Mouse (Mus musculus) cortical plate, adult 2 months (tissue): ENCODE results near the gene E2f7. TPM values are rescaled to one million over a fixed set of nuclear protein-coding genes. Genes with fewer than 3 reads are reported as not detected.

ENCODE experiments used
- H3K27ac ChIP-seq: fragments of 200-500 bp; 2 replicates; pipeline ENCODE4 v1.5.1; 2012; ENCODE audit warnings: low read length, control low read depth, inconsistent platforms; ENCODE audit not compliant: insufficient read depth
- H3K4me1 ChIP-seq: fragments of 200-500 bp; 2 replicates; pipeline ENCODE4 v1.6.1; 2011; ENCODE audit warnings: low read length; ENCODE audit not compliant: control insufficient read depth, insufficient read depth
- H3K4me3 ChIP-seq: fragments of 200-500 bp; 2 replicates; pipeline ENCODE4 v1.5.1; 2011; ENCODE audit warnings: mild to moderate bottlenecking, low read length, control low read depth; ENCODE audit not compliant: insufficient read depth
- CTCF ChIP-seq: fragments of 200-500 bp; IDR thresholded peaks from 2 replicates; pipeline ENCODE4 v1.5.1; 2011; ENCODE audit warnings: mild to moderate bottlenecking, control low read depth, low read length; ENCODE audit not compliant: insufficient read depth; ENCODE audit errors: extremely low read depth
- POLR2A ChIP-seq: fragments of 200-500 bp; IDR thresholded peaks from 2 replicates; pipeline ENCODE4 v1.6.1; 2011; ENCODE audit warnings: mild to moderate bottlenecking, low read length, control low read depth; ENCODE audit not compliant: insufficient read depth; ENCODE audit errors: extremely low read depth
- polyA plus RNA-seq: library from polyadenylated mRNA; depleted of rRNA; stranded (reverse); fragments of >200 nt; gene quantifications from 2 replicates; pipeline ENCODE4 v1.2.3, GENCODE M21; 2012

The E2f7 gene
- polyA plus RNA-seq, 1 experiment: 0.13 TPM

DNA sequence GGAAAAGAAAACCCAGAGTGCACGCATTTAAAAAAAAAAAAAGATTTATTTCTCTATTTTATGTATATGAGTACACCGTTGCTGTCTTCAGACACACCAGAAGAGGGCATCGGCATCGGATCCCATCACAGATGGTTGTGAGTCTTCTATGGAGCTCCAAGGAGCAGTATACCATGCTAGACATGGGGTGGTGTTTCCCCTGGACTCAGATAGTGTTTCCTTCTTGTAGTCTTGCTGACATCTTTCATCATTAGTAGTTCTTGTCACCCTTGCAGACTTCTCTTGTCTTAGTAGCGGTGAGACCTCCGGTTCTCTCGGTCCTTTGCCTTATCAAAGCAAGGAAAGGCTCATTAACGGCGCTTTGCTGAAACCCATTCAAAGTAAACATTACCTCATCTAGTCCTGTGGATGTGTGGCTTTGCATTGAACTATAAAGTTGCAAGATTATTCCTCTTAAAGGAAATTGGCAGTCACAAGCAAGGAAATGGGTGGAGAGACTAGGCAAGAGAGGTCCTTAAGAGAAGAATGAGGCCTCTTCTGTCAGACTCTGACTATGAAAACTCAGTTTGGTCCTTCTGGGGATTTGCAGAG lies 50.1 kb downstream of the E2f7 start:
- no peak overlapping the region for H3K4me3 ChIP-seq
- H3K27ac ChIP-seq: no peak overlapping the region
- H3K4me1 ChIP-seq: no peaks in the 10 kb centered on the region
- TF ChIP-seq CTCF (no peak), POLR2A (no peak)

DNA sequence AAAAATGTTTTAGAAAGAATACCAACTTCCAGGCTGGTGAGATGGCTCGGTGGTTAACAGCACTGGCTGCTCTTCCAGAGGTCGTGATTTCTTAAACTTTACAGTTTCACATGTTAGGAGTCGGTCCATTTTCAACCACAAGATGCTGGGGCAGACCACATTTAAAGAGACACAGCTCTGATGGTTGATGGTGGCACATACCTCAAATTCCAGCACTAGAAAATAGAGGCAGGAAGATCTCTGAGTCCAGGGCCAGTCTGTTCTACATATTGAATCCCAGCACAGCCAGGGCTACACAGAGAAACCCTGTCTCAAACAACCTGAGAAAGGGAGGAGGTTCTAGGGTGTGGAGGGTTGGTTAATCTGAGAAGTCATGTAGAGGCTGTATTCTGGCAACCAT lies 56.1 kb downstream of the E2f7 start:
- TF ChIP-seq CTCF: no peak
- no peak for TF ChIP-seq POLR2A
- H3K4me3 ChIP-seq: no peak overlapping the region
- no peak overlapping the region for H3K27ac ChIP-seq
- no peaks in the 10 kb centered on the region for H3K4me1 ChIP-seq

DNA sequence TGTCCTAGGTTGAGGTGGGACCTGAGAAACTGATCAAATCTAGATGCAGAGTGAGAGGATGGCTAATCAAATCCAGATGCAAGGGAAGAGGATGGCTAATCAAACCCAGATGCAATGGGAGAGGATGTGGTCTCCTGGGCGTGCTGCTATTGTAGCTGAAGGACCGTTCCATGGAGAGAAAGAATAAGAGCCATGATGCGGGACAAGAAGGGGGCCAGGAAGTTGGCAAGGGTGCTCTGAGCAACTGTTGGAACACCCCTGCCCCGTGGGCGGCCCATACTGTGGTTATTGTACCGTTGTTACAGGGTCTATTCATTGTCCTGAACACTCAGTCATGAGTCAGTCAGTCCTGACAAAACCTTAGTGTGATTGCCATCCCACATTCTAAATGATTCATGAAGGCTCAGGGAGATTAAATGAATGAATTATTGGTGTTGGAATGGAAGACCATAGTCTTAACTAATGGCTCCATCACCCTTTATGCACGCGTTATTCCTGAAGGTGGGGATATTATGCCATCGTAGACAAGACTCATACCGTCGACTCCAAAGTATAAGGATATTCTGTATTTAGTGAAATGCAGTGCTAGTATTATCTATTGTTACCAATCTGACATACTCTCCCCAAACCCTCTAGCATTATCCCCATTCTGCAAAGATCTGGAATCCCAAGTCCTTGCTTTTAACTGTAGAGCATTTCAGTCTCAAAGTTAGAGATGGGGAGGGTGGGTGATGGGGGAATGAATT lies 59.2 kb downstream of the E2f7 start:
- Histone ChIP-seq H3K4me3 (no peak overlapping the region), H3K4me1 (no peaks in the 10 kb centered on the region), H3K27ac (no peak overlapping the region)
- TF ChIP-seq POLR2A: no peak
- TF ChIP-seq CTCF: no peak

DNA sequence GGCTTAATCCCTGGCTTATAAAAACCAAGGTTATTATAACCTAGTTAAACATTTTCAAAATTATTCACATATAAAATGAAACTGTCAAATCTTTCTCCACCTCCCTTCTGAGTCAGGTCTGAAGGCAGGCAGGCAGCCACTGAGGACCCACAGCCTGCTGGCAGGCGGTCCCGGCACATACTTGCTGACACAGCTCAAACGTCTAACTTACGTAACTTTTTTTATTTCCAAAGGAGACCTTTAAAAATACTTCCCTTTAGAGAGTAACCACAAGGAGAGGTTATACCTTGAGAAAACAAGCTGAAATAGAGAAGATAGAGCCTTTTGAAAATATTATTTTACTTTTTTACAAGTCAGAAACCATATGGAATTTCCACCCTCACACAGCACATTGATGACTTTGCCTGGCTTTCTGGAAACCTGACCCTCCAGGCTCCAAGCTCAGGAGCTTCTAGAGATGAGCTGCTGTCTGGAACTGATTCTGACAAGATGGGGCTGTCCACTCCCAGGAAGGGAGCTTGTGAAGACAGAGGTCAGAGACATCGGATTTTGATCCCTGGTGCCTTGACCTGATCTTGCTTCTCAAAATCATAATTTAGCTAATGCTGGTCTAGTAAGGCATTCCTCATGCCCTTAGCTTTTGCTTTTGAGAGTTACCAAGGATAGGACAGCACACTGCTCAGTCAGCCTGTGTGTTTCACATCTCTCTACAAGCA lies 59.9 kb downstream of the E2f7 start:
- no peak overlapping the region for H3K27ac ChIP-seq
- H3K4me3 ChIP-seq: no peak overlapping the region
- TF ChIP-seq CTCF: no peak
- no peak for TF ChIP-seq POLR2A
- no peaks in the 10 kb centered on the region for H3K4me1 ChIP-seq

DNA sequence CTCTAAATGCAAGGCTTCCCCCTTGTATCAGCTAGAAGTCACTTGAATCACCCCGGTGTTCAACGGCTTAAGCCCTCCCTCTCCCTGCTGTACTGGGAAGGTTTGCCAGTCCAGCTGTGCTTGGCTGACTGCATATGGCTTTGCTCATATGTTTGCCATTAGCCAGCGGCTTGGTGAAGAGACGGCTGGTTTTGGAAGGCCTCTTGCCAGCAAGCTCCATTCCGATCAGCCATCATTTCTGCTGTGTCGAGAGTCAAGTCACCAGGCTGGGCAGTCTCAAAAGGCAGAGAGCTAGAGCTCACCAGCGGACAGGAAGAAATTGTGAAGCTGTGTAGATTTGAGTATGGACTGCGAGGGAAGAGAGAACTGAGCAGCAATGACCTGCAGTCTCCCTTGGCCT lies 61.2 kb downstream of the E2f7 start:
- no peak for TF ChIP-seq POLR2A
- TF ChIP-seq CTCF: no peak
- peaks cover 2% of the 10 kb centered on the region; the same call in 1 of the 2 replicates for H3K4me1 ChIP-seq

DNA sequence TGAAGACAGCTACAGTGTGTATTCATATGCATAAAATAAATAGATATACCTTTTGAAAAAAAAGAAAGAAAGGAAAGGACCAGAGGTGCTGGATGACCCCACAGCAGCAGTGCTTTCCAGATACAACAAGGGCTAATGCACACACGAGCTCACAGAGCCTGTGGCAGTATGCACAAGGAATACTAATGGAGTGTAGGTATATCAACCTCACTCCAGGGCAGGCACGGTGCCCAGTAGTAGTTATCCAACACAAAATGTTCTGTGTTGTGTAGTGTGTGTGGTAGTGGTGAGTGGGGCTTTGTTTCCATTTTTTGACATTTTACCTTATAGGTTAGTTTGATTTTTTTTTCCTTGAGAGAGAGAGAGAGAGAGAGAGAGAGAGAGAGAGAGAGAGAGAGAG lies 65.3 kb downstream of the E2f7 start:
- Histone ChIP-seq H3K27ac (no peak overlapping the region), H3K4me3 (no peak overlapping the region), H3K4me1 (peaks cover 2% of the 10 kb centered on the region; the same call in 1 of the 2 replicates)
- no peak for TF ChIP-seq POLR2A
- TF ChIP-seq CTCF: no peak

More for the DNA sequence above, 61.2 kb downstream of the E2f7 start:
- Histone ChIP-seq H3K27ac (no peak overlapping the region), H3K4me3 (no peak overlapping the region)

DNA sequence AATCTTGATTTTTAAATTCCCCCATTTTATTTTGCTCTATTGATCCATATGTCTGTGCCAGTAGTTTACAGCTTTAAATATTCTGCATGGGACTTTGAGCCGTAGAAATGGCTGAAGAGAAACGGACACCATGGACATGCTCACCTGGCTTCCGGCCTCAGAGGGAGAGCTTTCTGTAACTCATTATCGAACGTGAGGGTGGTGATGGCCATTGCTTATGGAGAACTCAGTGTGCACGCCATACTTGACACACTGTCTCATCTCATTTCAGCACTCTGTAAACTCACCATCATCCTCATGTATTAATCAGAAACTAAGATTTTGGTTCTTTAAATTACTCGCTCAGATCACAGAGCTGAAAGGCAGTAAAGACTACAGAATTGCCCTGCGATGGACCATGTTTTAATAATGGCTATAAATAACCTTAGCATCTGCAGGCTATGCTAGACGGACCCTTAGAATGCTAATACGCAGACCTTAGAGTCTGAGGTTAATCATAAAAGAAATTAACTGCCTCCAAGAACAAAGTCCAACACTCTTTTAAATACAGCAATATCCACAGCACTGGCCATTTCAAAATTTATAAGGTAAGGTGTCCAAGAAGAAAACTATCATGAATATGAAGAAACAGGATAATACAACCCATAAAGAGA lies 66.1 kb downstream of the E2f7 start:
- Histone ChIP-seq H3K27ac (no peak overlapping the region), H3K4me1 (peaks cover 2% of the 10 kb centered on the region; the same call in 1 of the 2 replicates), H3K4me3 (no peak overlapping the region)
- TF ChIP-seq CTCF (no peak), POLR2A (no peak)

DNA sequence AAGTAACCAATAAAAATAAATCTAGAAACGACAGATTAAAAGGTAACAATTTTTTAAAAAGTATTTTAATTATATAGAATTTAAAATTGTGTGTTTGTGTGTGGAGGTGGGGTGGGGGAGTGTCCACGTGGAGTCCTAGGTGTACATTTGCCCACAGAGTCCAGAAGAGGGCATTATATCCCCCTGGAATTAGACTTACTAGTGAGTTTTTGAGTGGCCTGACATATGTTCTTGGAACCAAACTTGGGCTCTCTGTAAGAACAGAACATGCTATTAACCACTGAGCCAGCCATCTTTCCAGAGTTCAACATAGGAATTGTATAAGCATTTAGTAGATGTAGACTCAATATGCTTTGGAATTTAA lies 66.6 kb downstream of the E2f7 start:
- H3K4me1 ChIP-seq: peaks cover 2% of the 10 kb centered on the region; the same call in 1 of the 2 replicates
- H3K4me3 ChIP-seq: no peak overlapping the region
- TF ChIP-seq CTCF (no peak), POLR2A (no peak)
- no peak overlapping the region for H3K27ac ChIP-seq

DNA sequence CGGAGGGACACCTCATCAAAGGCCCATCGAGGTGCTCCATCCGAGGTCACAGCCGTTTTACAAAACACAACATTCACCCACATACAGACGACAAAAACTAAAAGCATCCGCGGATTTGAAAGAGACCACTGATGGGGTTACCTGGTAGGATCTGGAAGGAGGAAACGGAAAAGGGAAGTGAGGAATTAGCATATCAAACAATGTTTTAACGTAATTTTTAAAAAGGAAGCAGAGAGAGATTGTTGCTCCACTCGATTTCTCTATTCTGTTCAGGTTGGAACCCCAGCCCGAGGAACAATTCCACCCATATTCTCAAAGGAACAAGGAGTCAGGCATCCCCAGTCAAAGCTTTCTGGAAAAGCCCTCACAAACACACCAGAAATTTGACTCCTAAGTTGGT lies 75.9 kb downstream of the E2f7 start:
- Histone ChIP-seq H3K4me3 (no peak overlapping the region), H3K27ac (no peak overlapping the region), H3K4me1 (no peaks in the 10 kb centered on the region)
- TF ChIP-seq CTCF: no peak
- no peak for TF ChIP-seq POLR2A

DNA sequence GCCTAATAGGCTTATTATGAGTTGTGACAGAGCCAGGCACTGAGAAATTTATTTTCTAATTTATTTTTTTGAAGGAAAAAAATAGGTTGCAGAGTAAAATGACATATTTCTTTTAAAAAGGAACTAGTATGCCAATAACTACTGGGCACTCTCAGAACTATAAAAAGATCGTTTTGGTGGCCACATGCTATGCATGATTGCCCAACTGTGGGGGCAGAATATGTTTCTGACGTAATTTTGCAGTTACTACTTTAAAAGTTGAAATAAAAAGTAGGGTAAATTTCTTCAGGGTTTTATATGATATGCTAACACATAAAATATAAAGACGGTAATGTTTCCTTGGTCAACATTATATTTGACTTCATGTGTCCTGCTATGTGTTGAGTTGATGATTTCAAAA lies 76.5 kb downstream of the E2f7 start:
- TF ChIP-seq CTCF: no peak
- TF ChIP-seq POLR2A: no peak
- Histone ChIP-seq H3K27ac (no peak overlapping the region), H3K4me3 (no peak overlapping the region), H3K4me1 (no peaks in the 10 kb centered on the region)
